Comparison of ENCODE assay signal across 8 mouse cellular contexts in the genomic region with DNA sequence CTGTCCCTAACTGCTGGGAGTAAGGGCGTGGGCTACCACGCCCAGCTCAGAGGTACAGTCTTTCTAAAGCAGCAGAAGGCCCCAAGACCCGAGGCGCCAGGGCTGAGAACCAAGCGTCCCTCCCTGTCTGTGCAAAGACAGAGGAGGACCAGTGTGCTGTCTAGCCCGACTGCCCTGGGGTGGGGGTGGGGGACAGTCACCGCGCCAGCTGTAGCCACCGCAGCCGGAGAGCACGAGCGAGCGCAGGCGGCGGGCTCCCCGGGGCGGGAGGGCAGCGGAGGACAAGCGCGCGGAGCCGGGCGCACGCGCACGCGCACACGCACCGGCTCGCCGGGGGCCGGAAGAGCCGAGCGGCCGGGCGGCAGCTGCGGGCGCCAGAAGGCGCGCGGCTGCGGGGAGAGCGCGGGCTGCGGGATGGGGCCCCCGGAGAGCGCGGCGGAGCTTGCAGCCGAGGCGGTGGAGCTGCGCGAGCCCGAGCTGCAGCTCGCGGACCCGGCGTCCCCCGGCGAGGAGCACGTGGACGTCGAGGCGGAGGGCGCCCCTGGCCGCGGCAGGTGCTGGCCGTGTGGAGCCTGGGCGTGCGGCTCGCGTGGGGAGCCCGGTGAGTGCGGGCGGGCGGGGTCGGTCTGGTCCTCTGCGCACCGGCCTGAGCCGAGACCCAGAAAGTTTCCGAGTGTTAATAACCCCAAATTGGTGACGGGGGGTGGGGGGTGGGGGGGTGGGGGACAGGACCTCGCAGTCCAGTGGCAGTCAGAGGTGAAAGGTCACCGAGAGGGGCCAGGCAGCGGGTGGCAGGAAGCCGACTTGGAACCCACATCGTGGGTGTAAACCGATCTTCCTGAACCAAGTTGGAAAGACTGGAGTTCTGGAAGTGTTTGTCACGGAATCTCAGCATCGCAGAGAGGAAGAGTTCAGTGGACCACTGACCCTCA. TPM values are rescaled to one million over a fixed set of nuclear protein-coding genes. Genes with fewer than 3 reads are reported as not detected.
DNase-seq lines count a peak whose midpoint lies in the region; ATAC-seq lines count a peak whose summit lies in the region.

A gene (plus strand): TSS at position 280 of the 932 bp plus-strand sequence.

- peak; percentile 90 for DNase-seq in CD4-positive, CD25-positive, alpha-beta regulatory T cell, adult 2 months (ENCODE audit: low read depth, low spot score)
- peak; percentile 75 to 86 for DNase-seq in adrenal gland, postnatal 36 days
- DNase-seq in embryonic facial prominence, embryonic 11.5 days (ENCODE audit: low spot score) = peak; percentile 80
- peak; percentile 48 to 57 for DNase-seq in heart, adult 18-20 months
- peak; percentile 29 to 30 for DNase-seq in natural killer cell, adult 2 months (ENCODE audit: low spot score in 2 of 2)

- H3K9ac ChIP-seq in embryonic facial prominence, embryonic 11.5 days (replicated peaks; ENCODE audit: low read length) = peak within 1 kb of the TSS; percentile 67
- H3K9ac ChIP-seq in kidney, embryonic 16.5 days (replicated peaks; ENCODE audit: low read length) = peak within 1 kb of the TSS; percentile 77
- peak within 1 kb of the TSS; percentile 90 for H3K9ac ChIP-seq in liver, embryonic 12.5 days
- H3K9ac ChIP-seq in stomach, embryonic 16.5 days (ENCODE audit: low read length) = peak within 1 kb of the TSS; percentile 83

- peak within 1 kb of the TSS; percentile 61 for H3K4me3 ChIP-seq in embryonic facial prominence, embryonic 11.5 days (ENCODE audit: low read depth, low read length)
- H3K4me3 ChIP-seq in kidney, embryonic 16.5 days (ENCODE audit: low read length) = peak within 1 kb of the TSS; percentile 70
- H3K4me3 ChIP-seq in liver, embryonic 12.5 days = peak within 1 kb of the TSS; percentile 79
- H3K4me3 ChIP-seq in stomach, embryonic 16.5 days (replicated peaks; ENCODE audit: low read length) = peak within 1 kb of the TSS; percentile 71

- peak within 1 kb of the TSS; percentile 94 for H3K4me2 ChIP-seq in embryonic facial prominence, embryonic 11.5 days (ENCODE audit: low read depth, low read length)
- peak within 1 kb of the TSS; percentile 91 for H3K4me2 ChIP-seq in kidney, embryonic 16.5 days (replicated peaks; ENCODE audit: low read depth, low read length)
- H3K4me2 ChIP-seq in liver, embryonic 12.5 days = peak within 1 kb of the TSS; percentile 93
- peak within 1 kb of the TSS; percentile 88 for H3K4me2 ChIP-seq in stomach, embryonic 16.5 days (ENCODE audit: low read depth, low read length)

- no peaks in the 10 kb centered on the region for H3K4me1 ChIP-seq in embryonic facial prominence, embryonic 11.5 days (ENCODE audit: control insufficient read depth, insufficient read depth, low read length)
- 0 out of 2 replicates have a peak, but pooled peaks cover 5% of the 10 kb centered on the region for H3K4me1 ChIP-seq in kidney, embryonic 16.5 days (ENCODE audit: insufficient read depth, low read length)
- H3K4me1 ChIP-seq in liver, embryonic 12.5 days = peaks cover 44% of the 10 kb centered on the region
- H3K4me1 ChIP-seq in stomach, embryonic 16.5 days (ENCODE audit: control insufficient read depth, insufficient read depth, low read length) = 0 out of 2 replicates have a peak, but pooled peaks cover 2% of the 10 kb centered on the region

- WGBS in embryonic facial prominence, embryonic 11.5 days = 1% methylated on average over 57 of the region's 90 CpGs
- WGBS in kidney, embryonic 16.5 days = under 1% methylated on average over 63 of the region's 90 CpGs
- under 1% methylated on average over 90 of the region's 90 CpGs for WGBS in liver, embryonic 12.5 days (ENCODE audit: insufficient replicate concordance)
- under 1% methylated on average over 85 of the region's 90 CpGs for WGBS in stomach, embryonic 16.5 days

- no peaks in the 10 kb centered on the region for H3K36me3 ChIP-seq in embryonic facial prominence, embryonic 11.5 days (replicated peaks; ENCODE audit: control insufficient read depth, insufficient read depth, low read depth, low read length)
- H3K36me3 ChIP-seq in kidney, embryonic 16.5 days (ENCODE audit: insufficient read depth, low read length) = no peaks in the 10 kb centered on the region
- H3K36me3 ChIP-seq in liver, embryonic 12.5 days = peaks cover 10% of the 10 kb centered on the region; the same call in 1 of the 2 replicates
- H3K36me3 ChIP-seq in stomach, embryonic 16.5 days (ENCODE audit: control insufficient read depth, insufficient read depth, low read length) = no peaks in the 10 kb centered on the region

- peak; percentile 94 for ATAC-seq in embryonic facial prominence, embryonic 11.5 days (replicated peaks; ENCODE audit: insufficient number of reproducible peaks, low FRiP score, low TSS enrichment, low read depth)
- peak; percentile 94 for ATAC-seq in kidney, embryonic 16.5 days (ENCODE audit: low FRiP score, low TSS enrichment)
- peak; percentile 91 for ATAC-seq in liver, embryonic 12.5 days
- ATAC-seq in stomach, embryonic 16.5 days (ENCODE audit: insufficient read depth, low FRiP score) = peak; percentile 92

- H3K9me3 ChIP-seq in embryonic facial prominence, embryonic 11.5 days (replicated peaks; ENCODE audit: control insufficient read depth, low read length) = no peaks in the 10 kb centered on the region
- no peaks in the 10 kb centered on the region for H3K9me3 ChIP-seq in kidney, embryonic 16.5 days (ENCODE audit: low read length)
- H3K9me3 ChIP-seq in liver, embryonic 12.5 days (replicated peaks) = no peaks in the 10 kb centered on the region
- no peaks in the 10 kb centered on the region for H3K9me3 ChIP-seq in stomach, embryonic 16.5 days (replicated peaks; ENCODE audit: control insufficient read depth, low read length)

- no peaks in the 10 kb centered on the region for H3K27me3 ChIP-seq in embryonic facial prominence, embryonic 11.5 days (ENCODE audit: control insufficient read depth, insufficient read depth, low read length)
- H3K27me3 ChIP-seq in kidney, embryonic 16.5 days (ENCODE audit: insufficient read depth, low read length) = no peaks in the 10 kb centered on the region
- H3K27me3 ChIP-seq in liver, embryonic 12.5 days (replicated peaks) = no peaks in the 10 kb centered on the region
- H3K27me3 ChIP-seq in stomach, embryonic 16.5 days (ENCODE audit: control insufficient read depth, insufficient read depth, low read length) = no peaks in the 10 kb centered on the region

- H3K27ac ChIP-seq in embryonic facial prominence, embryonic 11.5 days (replicated peaks; ENCODE audit: low read depth, low read length) = no peak within 1 kb of the TSS
- H3K27ac ChIP-seq in kidney, embryonic 16.5 days (ENCODE audit: low read length) = peak within 1 kb of the TSS; percentile 61; the same call in 1 of the 2 replicates
- peak within 1 kb of the TSS; percentile 77 for H3K27ac ChIP-seq in liver, embryonic 12.5 days
- peak within 1 kb of the TSS; percentile 50 for H3K27ac ChIP-seq in stomach, embryonic 16.5 days (ENCODE audit: low read length)

RNA-seq across cellular contexts. Expression of the gene that starts here (rescaled TPM):
- 10 to 100 TPM; 17.3 to 20.2 TPM for total RNA-seq in adrenal gland, postnatal 36 days (2021)
- 3.8 and 4.2 TPM in 2 replicates for polyA plus RNA-seq in embryonic facial prominence, embryonic 11.5 days (2014; fragmentation: Nextera tagmentation; extraction: Ambion mirVana)
- total RNA-seq in heart, adult 18-20 months (2021) = 1 to 10 TPM; 2.3 to 2.8 TPM
- polyA plus RNA-seq in kidney, embryonic 16.5 days (2015; fragmentation: Nextera tagmentation; extraction: Ambion mirVana) = 7.8 and 7.9 TPM in 2 replicates
- 7.7 and 8.4 TPM in 2 replicates for polyA plus RNA-seq in liver, embryonic 12.5 days (2016; fragmentation: Nextera tagmentation; extraction: Ambion mirVana)
- 9.0 and 9.1 TPM in 2 replicates for polyA plus RNA-seq in stomach, embryonic 16.5 days (2015; fragmentation: Nextera tagmentation; extraction: Ambion mirVana)

Comparison
In these comparisons a context has a peak if more than half of its experiments do, and no peak if none do; other contexts are left out.
1. RNA of the gene that starts here (total RNA-seq): 17.3 to 20.2 TPM in adrenal gland, postnatal 36 days; 2.3 to 2.8 TPM in heart, adult 18-20 months; every median in the first group is over 4 times any median in the second.
2. DNase-seq: peak in every context shown above with its lines; median percentile 90 in CD4-positive, CD25-positive, alpha-beta regulatory T cell, adult 2 months; 80 in adrenal gland, postnatal 36 days; 80 in embryonic facial prominence, embryonic 11.5 days; 52 in heart, adult 18-20 months; 30 in natural killer cell, adult 2 months.
3. Peak in every context shown above with its lines, with median percentiles within 50 percentile points of each other: ATAC-seq, H3K4me2 ChIP-seq, H3K4me3 ChIP-seq and H3K9ac ChIP-seq.